Mouse (Mus musculus) midbrain, postnatal 0 days (tissue): ENCODE data around the gene Svep1. TPM values are rescaled to one million over a fixed set of nuclear protein-coding genes. Genes with fewer than 3 reads are reported as not detected.

Experiments used
- ATAC-seq: fragments of 200-750 bp; cut with Nextera tagmentation; 2 replicates; pipeline ENCODE4 v1.8.0; 2017; ENCODE audit warnings: moderate number of reproducible peaks, mild to moderate bottlenecking, moderate TSS enrichment, moderate library complexity; ENCODE audit not compliant: low FRiP score
- DNase-seq: peaks from one replicate; pipeline ENCODE4 v3.0.0-alpha.2; 2015; ENCODE audit warnings: low spot score
- H3K27ac ChIP-seq: fragments of 300-500 bp; sonication (generic); 2 replicates; pipeline ENCODE4 v1.5.1; 2014; ENCODE audit warnings: low read depth, mild to moderate bottlenecking, low read length, mixed read lengths
- H3K27me3 ChIP-seq: fragments of 300-500 bp; sonication (generic); 2 replicates; pipeline ENCODE4 v1.6.1; 2014; ENCODE audit warnings: low read length, control low read depth, mixed read lengths; ENCODE audit not compliant: insufficient read depth
- H3K36me3 ChIP-seq: fragments of 300-500 bp; sonication (generic); 2 replicates; pipeline ENCODE4 v1.6.1; 2014; ENCODE audit warnings: low read length, control low read depth, mixed read lengths; ENCODE audit not compliant: insufficient read depth
- H3K4me1 ChIP-seq: fragments of 300-500 bp; sonication (generic); 2 replicates; pipeline ENCODE4 v1.6.1; 2014; ENCODE audit warnings: mild to moderate bottlenecking, control low read depth, antibody characterized with exemption, low read length, mixed read lengths; ENCODE audit not compliant: insufficient read depth
- H3K4me2 ChIP-seq: fragments of 300-500 bp; sonication (generic); 2 replicates; pipeline ENCODE4 v1.6.1; 2014; ENCODE audit warnings: low read depth, mild to moderate bottlenecking, low read length, mixed read lengths; ENCODE audit not compliant: poor library complexity, severe bottlenecking
- H3K4me3 ChIP-seq: fragments of 300-500 bp; sonication (generic); 2 replicates; pipeline ENCODE4 v1.5.1; 2014; ENCODE audit warnings: low read depth, mild to moderate bottlenecking, low read length, moderate library complexity
- H3K9ac ChIP-seq: fragments of 300-500 bp; sonication (generic); replicated peaks from 2 replicates; pipeline ENCODE4 v1.6.1; 2014; ENCODE audit warnings: mild to moderate bottlenecking, low read length, moderate library complexity, mixed read lengths; ENCODE audit not compliant: poor library complexity, severe bottlenecking
- H3K9me3 ChIP-seq: fragments of 300-500 bp; sonication (generic); 2 replicates; pipeline ENCODE4 v1.6.1; 2016; ENCODE audit warnings: low read length, control low read depth
- CTCF ChIP-seq: IDR thresholded peaks from 2 replicates; pipeline ENCODE4 v1.5.1; 2016; ENCODE audit warnings: antibody characterized with exemption, mild to moderate bottlenecking
- WGBS: fragments of 180-500 bp; shearing (Covaris S2); extraction: QIAGEN DNeasy Blood & Tissue Kit; methylation state at CpG from one replicate; pipeline ENCODE4 v1.1.7; 2014; 5-methylcytosine and 5-hydroxymethylcytosine counted together
- polyA plus RNA-seq: library from polyadenylated mRNA; unstranded; fragments of >200 nt; fragmentation: Nextera tagmentation; extraction: Ambion mirVana; gene quantifications from 2 replicates; pipeline ENCODE4 v1.2.1, GENCODE M21; 2015
- total RNA-seq: library from RNA; depleted of rRNA; stranded (reverse); fragments of >200 nt; gene quantifications from 2 replicates; pipeline ENCODE4 v1.2.3, GENCODE M21; 2014

Gene Svep1
- total and polyA plus RNA-seq, 2 experiments from 2014 or later = 0.85 to 5.9 TPM

- 93% methylated on average over 1 of the region's 1 CpGs for WGBS
- H3K27me3 ChIP-seq = no peaks in the 10 kb centered on the region
- TF ChIP-seq CTCF = no peak
Observed at GRCm38 (mm10) chr4:58062933-58063332, 143.7 kb downstream of the Svep1 start.

GRCm38 (mm10) chr4:58055653-58056052 is 151.0 kb downstream of the Svep1 start:
- Histone ChIP-seq H3K27me3 (no peaks in the 10 kb centered on the region), H3K27ac (no peak overlapping the region), H3K9ac (no peak overlapping the region), H3K4me3 (no peak overlapping the region), H3K9me3 (no peaks in the 10 kb centered on the region), H3K4me2 (no peak overlapping the region), H3K36me3 (no peaks in the 10 kb centered on the region), H3K4me1 (peaks cover 4% of the 10 kb centered on the region; the same call in 1 of the 2 replicates)
- DNase-seq = no peak
- no peak for ATAC-seq
- no peak for TF ChIP-seq CTCF

More at GRCm38 (mm10) chr4:58062933-58063332, 143.7 kb downstream of the Svep1 start:
- Histone ChIP-seq H3K9ac (no peak overlapping the region), H3K4me1 (no peaks in the 10 kb centered on the region), H3K27ac (no peak overlapping the region), H3K4me3 (no peak overlapping the region), H3K36me3 (no peaks in the 10 kb centered on the region), H3K9me3 (no peaks in the 10 kb centered on the region), H3K4me2 (no peak overlapping the region)
- DNase-seq (no peak), ATAC-seq (no peak)

- Histone ChIP-seq H3K27me3 (no peaks in the 10 kb centered on the region), H3K9ac (no peak overlapping the region), H3K9me3 (no peaks in the 10 kb centered on the region), H3K27ac (no peak overlapping the region), H3K4me1 (peaks cover 6% of the 10 kb centered on the region; the same call in 1 of the 2 replicates), H3K4me2 (no peak overlapping the region), H3K36me3 (no peaks in the 10 kb centered on the region), H3K4me3 (no peak overlapping the region)
- WGBS = 69% methylated on average over 5 of the region's 5 CpGs
- TF ChIP-seq CTCF = no peak
- ATAC-seq = no peak
- DNase-seq = no peak
Observed at GRCm38 (mm10) chr4:58054441-58054840, 152.2 kb downstream of the Svep1 start.

- Histone ChIP-seq H3K4me3 (no peak overlapping the region), H3K9me3 (no peaks in the 10 kb centered on the region), H3K27me3 (no peaks in the 10 kb centered on the region), H3K4me2 (no peak overlapping the region), H3K9ac (no peak overlapping the region), H3K27ac (peak overlapping the region; percentile 48; the same call in 1 of the 2 replicates), H3K36me3 (no peaks in the 10 kb centered on the region), H3K4me1 (peaks cover 6% of the 10 kb centered on the region; the same call in 1 of the 2 replicates)
- peak; percentile 15 for DNase-seq
- TF ChIP-seq CTCF = no peak
- ATAC-seq = peak; percentile 87
- 34% methylated on average over 8 of the region's 8 CpGs for WGBS
Observed at GRCm38 (mm10) chr4:58050746-58051145, 155.9 kb downstream of the Svep1 start.

- DNase-seq (no peak), ATAC-seq (peak; percentile 53; the same call in 1 of the 2 replicates)
- H3K4me2 ChIP-seq = no peak overlapping the region
- H3K9ac ChIP-seq = no peak overlapping the region
- peaks cover 6% of the 10 kb centered on the region; the same call in 1 of the 2 replicates for H3K4me1 ChIP-seq
- TF ChIP-seq CTCF = no peak
- H3K9me3 ChIP-seq = no peaks in the 10 kb centered on the region
- no peaks in the 10 kb centered on the region for H3K36me3 ChIP-seq
- no peaks in the 10 kb centered on the region for H3K27me3 ChIP-seq
- WGBS = 56% methylated on average over 8 of the region's 8 CpGs
- no peak overlapping the region; the same call in 1 of the 2 replicates for H3K27ac ChIP-seq
- no peak overlapping the region for H3K4me3 ChIP-seq
Observed at GRCm38 (mm10) chr4:58050276-58050675, 156.4 kb downstream of the Svep1 start.

GRCm38 (mm10) chr4:58044833-58045232 is 161.8 kb downstream of the Svep1 start:
- Histone ChIP-seq H3K36me3 (no peaks in the 10 kb centered on the region), H3K27ac (no peak overlapping the region), H3K9me3 (no peaks in the 10 kb centered on the region), H3K4me3 (no peak overlapping the region), H3K4me2 (no peak overlapping the region), H3K27me3 (no peaks in the 10 kb centered on the region), H3K4me1 (no peaks in the 10 kb centered on the region), H3K9ac (no peak overlapping the region)
- 89% methylated on average over 6 of the region's 6 CpGs for WGBS
- TF ChIP-seq CTCF = no peak
- ATAC-seq (no peak), DNase-seq (no peak)
